In genomic region chr4:98622996-98623673, GRCm38 (mm10) we compare ENCODE assay signal across 11 mouse cellular contexts.
DNase-seq lines count a peak whose midpoint lies in the region; ATAC-seq lines count a peak whose summit lies in the region.
"Had no signal": no experiment of that assay in that cellular context is flagged by ENCODE, and none has a peak within 500 bp of the region (broad histone marks: within the 10 kb centered on the region; RNA-seq: fewer than 3 reads in every experiment).

No protein-coding gene starts in this region.

- peaks cover 10% of the 10 kb centered on the region for H3K4me1 ChIP-seq in forebrain, embryonic 14.5 days (ENCODE audit: control insufficient read depth, insufficient read depth, low read length)
- peaks cover 6% of the 10 kb centered on the region for H3K4me1 ChIP-seq in midbrain, embryonic 13.5 days (replicated peaks)

- no peak overlapping the region for H3K4me2 ChIP-seq in forebrain, embryonic 14.5 days (ENCODE audit: low read length)
- H3K4me2 ChIP-seq in midbrain, embryonic 13.5 days (replicated peaks) = no peak overlapping the region

- peak; percentile 56 for ATAC-seq in forebrain, embryonic 14.5 days
- peak; percentile 71 for ATAC-seq in midbrain, embryonic 13.5 days

- WGBS in forebrain, embryonic 14.5 days = 16% methylated on average over 3 of the region's 3 CpGs
- WGBS in midbrain, embryonic 13.5 days = 30% methylated on average over 3 of the region's 3 CpGs

- H3K4me3 ChIP-seq in forebrain, embryonic 14.5 days (ENCODE audit: low read depth, low read length) = no peak overlapping the region
- no peak overlapping the region for H3K4me3 ChIP-seq in midbrain, embryonic 13.5 days (replicated peaks)
- H3K4me3 ChIP-seq: erythroblast, embryonic 14.5 days; myocyte had no signal

- intact Hi-C loops in heart, postnatal 25 days (cut with DNase I) = no loop called here

- no peaks in the 10 kb centered on the region for H3K9me3 ChIP-seq in forebrain, embryonic 14.5 days (replicated peaks; ENCODE audit: control insufficient read depth, low read length)
- no peaks in the 10 kb centered on the region for H3K9me3 ChIP-seq in midbrain, embryonic 13.5 days

- DNase-seq in heart, adult 11 months = peak; percentile 53
- no peak for DNase-seq in heart, postnatal 25 days (ENCODE audit: low spot score)
- DNase-seq in MN1 (ENCODE audit: low spot score) = peak; percentile 6
- peak; percentile 59 for DNase-seq in forebrain, embryonic 14.5 days (ENCODE audit: low spot score)
- DNase-seq in gastrocnemius, postnatal 10 days = no peak
- DNase-seq in adrenal gland, postnatal 4 days (ENCODE audit: low spot score in 2 of 2) = no peak
- no peak for DNase-seq in urinary bladder, adult 18-20 months (ENCODE audit: low spot score in 2 of 2)
- DNase-seq: thymus, postnatal 14 days had no signal

- H3K9ac ChIP-seq in forebrain, embryonic 14.5 days (ENCODE audit: low read length) = no peak overlapping the region
- H3K9ac ChIP-seq in midbrain, embryonic 13.5 days (replicated peaks) = no peak overlapping the region

- H3K36me3 ChIP-seq in forebrain, embryonic 14.5 days (ENCODE audit: control insufficient read depth, insufficient read depth, low read length) = no peaks in the 10 kb centered on the region
- no peaks in the 10 kb centered on the region for H3K36me3 ChIP-seq in midbrain, embryonic 13.5 days

- no peaks in the 10 kb centered on the region for H3K27me3 ChIP-seq in forebrain, embryonic 14.5 days (replicated peaks; ENCODE audit: control insufficient read depth, insufficient read depth, low read length)
- no peaks in the 10 kb centered on the region for H3K27me3 ChIP-seq in midbrain, embryonic 13.5 days

- H3K27ac ChIP-seq in forebrain, embryonic 14.5 days (ENCODE audit: low read depth, low read length) = no peak overlapping the region
- no peak overlapping the region for H3K27ac ChIP-seq in midbrain, embryonic 13.5 days

Comparison
In these comparisons a context has a peak if more than half of its experiments do, and no peak if none do; other contexts are left out.
1. DNase-seq: peak in heart, adult 11 months (single experiment), MN1 (single experiment) and forebrain, embryonic 14.5 days (single experiment); none in heart, postnatal 25 days (single experiment), gastrocnemius, postnatal 10 days (single experiment), adrenal gland, postnatal 4 days (0 of 2) and urinary bladder, adult 18-20 months (0 of 2).